Mouse (Mus musculus) heart, postnatal 0 days (tissue): ENCODE results near the gene Glrx2.
"Not testable (repeated sequence)": the region's sequence is repeated elsewhere in the genome, so short reads cannot be mapped to it uniquely, and the experiment has no call there.

Source experiments
- CTCF ChIP-seq: IDR thresholded peaks from 2 replicates; pipeline ENCODE4 v1.5.1; 2016; ENCODE audit warnings: antibody characterized with exemption, control low read depth, low read depth
- EP300 ChIP-seq: IDR thresholded peaks from 2 replicates; pipeline ENCODE4 v1.6.1; 2016; ENCODE audit warnings: antibody characterized with exemption, low read depth

GRCm38 (mm10) chr1:143716038-143716437, at the start of gene Glrx2:
- TF ChIP-seq CTCF, EP300: not testable (repeated sequence)
